Comparison of ENCODE assay signal across 31 mouse cellular contexts in the genomic region with DNA sequence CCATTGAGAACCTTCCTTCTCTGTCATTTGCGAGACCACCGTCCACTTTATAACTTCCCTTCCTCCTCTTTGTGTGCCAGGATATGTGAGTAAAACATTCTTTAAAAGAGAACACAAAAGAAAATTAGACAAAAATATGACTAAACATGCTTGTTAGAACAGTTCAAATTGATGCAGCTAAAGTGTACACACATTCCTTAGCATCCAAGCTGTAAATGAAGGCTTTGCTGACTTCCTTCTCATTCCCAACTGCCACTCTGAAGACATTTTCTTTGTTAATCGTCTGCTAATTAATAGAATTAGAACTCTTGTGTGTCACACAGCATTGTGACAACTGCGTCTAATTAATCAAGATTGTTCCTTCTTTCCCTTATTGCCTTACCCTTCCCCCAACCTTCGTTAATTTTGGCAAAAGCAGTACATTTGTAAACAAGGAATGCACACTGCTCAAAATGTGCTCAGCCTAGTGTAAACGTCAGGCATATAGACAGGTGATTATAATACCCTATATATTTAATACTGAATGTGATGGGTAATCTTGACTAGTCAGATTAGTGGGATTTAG.
DNase-seq lines count a peak whose midpoint lies in the region; ATAC-seq and TF ChIP-seq lines count a peak whose summit lies in the region.
"Had no signal": no experiment of that assay in that cellular context is flagged by ENCODE, and none has a peak within 500 bp of the region (broad histone marks: within the 10 kb centered on the region; RNA-seq: fewer than 3 reads in every experiment).

No protein-coding gene starts in this region.

- no peak overlapping the region for H3K9ac ChIP-seq in forebrain, embryonic 13.5 days
- H3K9ac ChIP-seq in forebrain, embryonic 16.5 days (replicated peaks; ENCODE audit: low read depth, low read length) = no peak overlapping the region
- no peak overlapping the region for H3K9ac ChIP-seq in midbrain, embryonic 16.5 days (ENCODE audit: low read depth, low read length)
- H3K9ac ChIP-seq: embryonic facial prominence, embryonic 13.5 days; heart, embryonic 12.5 days; heart, embryonic 15.5 days; hindbrain, embryonic 13.5 days; intestine, embryonic 15.5 days had no signal

- DNase-seq in brain, embryonic 14.5 days (ENCODE audit: low read depth) = peak; percentile 53
- peak; percentile 88 for DNase-seq in retina, postnatal 1 day
- no peak for DNase-seq in layer of hippocampus, postnatal 36 days
- no peak for DNase-seq in layer of hippocampus, postnatal 25 days (ENCODE audit: extremely low spot score in 1 of 2, low spot score in 1 of 2)
- DNase-seq: adrenal gland, adult 8-10 months; adrenal gland, postnatal 25 days; cerebellum, adult 11 months; cerebellum, adult 8-10 months; cerebellum, postnatal 10 days; cerebellum, postnatal 36 days; embryo, embryonic 11 days; gastrocnemius, adult 2 months; gastrocnemius, postnatal 14 days; heart, adult 11 months; heart, postnatal 10 days; heart, postnatal 36 days; kidney, adult 11 months had no signal

- 27% methylated on average over 6 of the region's 6 CpGs for WGBS in forebrain, embryonic 13.5 days
- 16% methylated on average over 6 of the region's 6 CpGs for WGBS in forebrain, embryonic 16.5 days
- 71% methylated on average over 6 of the region's 6 CpGs for WGBS in midbrain, embryonic 16.5 days

- H3K4me3 ChIP-seq in forebrain, embryonic 13.5 days = no peak overlapping the region
- no peak overlapping the region for H3K4me3 ChIP-seq in forebrain, embryonic 16.5 days (replicated peaks; ENCODE audit: low read length)
- H3K4me3 ChIP-seq in midbrain, embryonic 16.5 days (ENCODE audit: low read depth, low read length) = no peak overlapping the region
- H3K4me3 ChIP-seq: embryonic facial prominence, embryonic 10.5 days; embryonic facial prominence, embryonic 13.5 days; erythroblast, embryonic 14.5 days; gastrocnemius, adult 2 months; heart, embryonic 12.5 days; heart, embryonic 15.5 days; hindbrain, embryonic 10.5 days; hindbrain, embryonic 13.5 days; intestine, embryonic 15.5 days had no signal

- TF ChIP-seq POLR2A in brain, embryonic 14.5 days (IDR thresholded peaks at IDR 0.05; ENCODE audit: borderline replicate concordance, extremely low read depth, insufficient read depth, insufficient read length, poor library complexity, severe bottlenecking) = no peak

- no peaks in the 10 kb centered on the region for H3K36me3 ChIP-seq in forebrain, embryonic 13.5 days (ENCODE audit: poor library complexity, severe bottlenecking)
- no peaks in the 10 kb centered on the region for H3K36me3 ChIP-seq in forebrain, embryonic 16.5 days (ENCODE audit: control insufficient read depth, insufficient read depth)
- H3K36me3 ChIP-seq in midbrain, embryonic 16.5 days (ENCODE audit: control insufficient read depth, insufficient read depth, low read length) = no peaks in the 10 kb centered on the region
- H3K36me3 ChIP-seq: embryonic facial prominence, embryonic 10.5 days; embryonic facial prominence, embryonic 13.5 days; heart, embryonic 12.5 days; heart, embryonic 15.5 days; hindbrain, embryonic 10.5 days; hindbrain, embryonic 13.5 days; intestine, embryonic 15.5 days had no signal

- H3K4me2 ChIP-seq in forebrain, embryonic 13.5 days = no peak overlapping the region
- H3K4me2 ChIP-seq in forebrain, embryonic 16.5 days (ENCODE audit: low read length) = no peak overlapping the region
- H3K4me2 ChIP-seq in midbrain, embryonic 16.5 days (ENCODE audit: low read length) = no peak overlapping the region
- H3K4me2 ChIP-seq: embryonic facial prominence, embryonic 13.5 days; heart, embryonic 12.5 days; heart, embryonic 15.5 days; hindbrain, embryonic 13.5 days; intestine, embryonic 15.5 days had no signal

- peak; percentile 74; the same call in 1 of the 2 replicates for ATAC-seq in forebrain, embryonic 13.5 days
- ATAC-seq in forebrain, embryonic 16.5 days = peak; percentile 45
- no peak for ATAC-seq in midbrain, embryonic 16.5 days
- ATAC-seq: activated CD4-positive, CD25-positive, alpha-beta regulatory T cell, adult 4 months; CD4-positive, CD25-positive, alpha-beta regulatory T cell, adult 4 months; hindbrain, embryonic 16.5 days; intestine, embryonic 15.5 days had no signal

- no peaks in the 10 kb centered on the region for H3K4me1 ChIP-seq in forebrain, embryonic 13.5 days
- H3K4me1 ChIP-seq in forebrain, embryonic 16.5 days (replicated peaks; ENCODE audit: control insufficient read depth, insufficient read depth, low read length) = no peaks in the 10 kb centered on the region
- no peaks in the 10 kb centered on the region for H3K4me1 ChIP-seq in midbrain, embryonic 16.5 days (ENCODE audit: control insufficient read depth, insufficient read depth, low read length)
- H3K4me1 ChIP-seq: embryonic facial prominence, embryonic 10.5 days; embryonic facial prominence, embryonic 13.5 days; heart, embryonic 12.5 days; heart, embryonic 15.5 days; hindbrain, embryonic 10.5 days; hindbrain, embryonic 13.5 days; intestine, embryonic 15.5 days had no signal

- no peak for TF ChIP-seq CTCF in brain, embryonic 14.5 days (IDR thresholded peaks at IDR 0.05; ENCODE audit: borderline replicate concordance, extremely low read depth, insufficient read depth, insufficient read length)

- H3K27me3 ChIP-seq in forebrain, embryonic 13.5 days = no peaks in the 10 kb centered on the region
- H3K27me3 ChIP-seq in forebrain, embryonic 16.5 days (replicated peaks; ENCODE audit: control insufficient read depth, insufficient read depth, low read length) = no peaks in the 10 kb centered on the region
- H3K27me3 ChIP-seq in midbrain, embryonic 16.5 days (ENCODE audit: control insufficient read depth, insufficient read depth, low read depth, low read length) = no peaks in the 10 kb centered on the region
- H3K27me3 ChIP-seq: embryonic facial prominence, embryonic 13.5 days; heart, embryonic 12.5 days; heart, embryonic 15.5 days; hindbrain, embryonic 13.5 days; intestine, embryonic 15.5 days had no signal

- H3K9me3 ChIP-seq in forebrain, embryonic 13.5 days (replicated peaks) = no peaks in the 10 kb centered on the region
- H3K9me3 ChIP-seq in forebrain, embryonic 16.5 days (ENCODE audit: control insufficient read depth, low read length) = no peaks in the 10 kb centered on the region
- H3K9me3 ChIP-seq in midbrain, embryonic 16.5 days (replicated peaks; ENCODE audit: control insufficient read depth, low read length, poor library complexity, severe bottlenecking) = no peaks in the 10 kb centered on the region
- H3K9me3 ChIP-seq: embryonic facial prominence, embryonic 10.5 days; embryonic facial prominence, embryonic 13.5 days; heart, embryonic 12.5 days; heart, embryonic 15.5 days; hindbrain, embryonic 10.5 days; hindbrain, embryonic 13.5 days; intestine, embryonic 15.5 days had no signal

- H3K27ac ChIP-seq in forebrain, embryonic 13.5 days = no peak overlapping the region
- no peak overlapping the region for H3K27ac ChIP-seq in forebrain, embryonic 16.5 days (ENCODE audit: low read length)
- no peak overlapping the region for H3K27ac ChIP-seq in midbrain, embryonic 16.5 days (ENCODE audit: low read length)
- H3K27ac ChIP-seq: embryonic facial prominence, embryonic 10.5 days; embryonic facial prominence, embryonic 13.5 days; gastrocnemius, adult 2 months; heart, embryonic 15.5 days; hindbrain, embryonic 10.5 days; hindbrain, embryonic 13.5 days; intestine, embryonic 15.5 days had no signal

Comparison
In these comparisons a context has a peak if more than half of its experiments do, and no peak if none do; other contexts are left out.
1. DNase-seq: peak in brain, embryonic 14.5 days (single experiment) and retina, postnatal 1 day (single experiment); none in layer of hippocampus, postnatal 36 days (0 of 2) and layer of hippocampus, postnatal 25 days (0 of 2).